Mouse (Mus musculus) heart, embryonic 13.5 days (tissue): ENCODE results near the gene Nek3. TPM values are rescaled to one million over a fixed set of nuclear protein-coding genes. Genes with fewer than 3 reads are reported as not detected.
"Not testable (repeated sequence)": the region's sequence is repeated elsewhere in the genome, so short reads cannot be mapped to it uniquely, and the experiment has no call there.

Source experiments
- ATAC-seq: fragments of 200-750 bp; cut with Nextera tagmentation; 2 replicates; pipeline ENCODE4 v1.8.0; 2017; ENCODE audit warnings: moderate TSS enrichment; ENCODE audit not compliant: insufficient number of reproducible peaks, low FRiP score, low TSS enrichment; ENCODE audit errors: extremely low read depth
- H3K27ac ChIP-seq: fragments of 300-500 bp; sonication (generic); replicated peaks from 2 replicates; pipeline ENCODE4 v1.5.1; 2015; ENCODE audit warnings: moderate library complexity, mild to moderate bottlenecking, inconsistent platforms
- H3K27me3 ChIP-seq: fragments of 300-500 bp; sonication (generic); replicated peaks from 2 replicates; pipeline ENCODE4 v1.6.1; 2015; ENCODE audit warnings: mild to moderate bottlenecking, inconsistent platforms
- H3K36me3 ChIP-seq: fragments of 300-500 bp; sonication (generic); 2 replicates; pipeline ENCODE4 v1.6.1; 2015; ENCODE audit warnings: mild to moderate bottlenecking, inconsistent platforms
- H3K4me1 ChIP-seq: fragments of 300-500 bp; sonication (generic); 2 replicates; pipeline ENCODE4 v1.6.1; 2015; ENCODE audit warnings: inconsistent platforms
- H3K4me2 ChIP-seq: fragments of 300-500 bp; sonication (generic); 2 replicates; pipeline ENCODE4 v1.6.1; 2015; ENCODE audit warnings: inconsistent platforms, mild to moderate bottlenecking, moderate library complexity
- H3K4me3 ChIP-seq: fragments of 300-500 bp; sonication (generic); 2 replicates; pipeline ENCODE4 v1.5.1; 2015; ENCODE audit warnings: moderate library complexity, mild to moderate bottlenecking, inconsistent platforms
- H3K9ac ChIP-seq: fragments of 300-500 bp; sonication (generic); 2 replicates; pipeline ENCODE4 v1.6.1; 2015; ENCODE audit warnings: inconsistent platforms, mild to moderate bottlenecking, moderate library complexity
- H3K9me3 ChIP-seq: fragments of 300-500 bp; sonication (generic); 2 replicates; pipeline ENCODE4 v1.6.1; 2016; ENCODE audit warnings: inconsistent platforms
- WGBS: fragments of 180-500 bp; shearing (Covaris S2); methylation state at CpG from one replicate; pipeline ENCODE4 v1.1.7; 2015; ENCODE audit warnings: mixed read lengths; 5-methylcytosine and 5-hydroxymethylcytosine counted together
- polyA plus RNA-seq: library from polyadenylated mRNA; unstranded; fragments of >200 nt; fragmentation: Nextera tagmentation; extraction: Ambion mirVana; gene quantifications from 2 replicates; pipeline ENCODE4 v1.2.1, GENCODE M21; 2015

Nek3 gene
- polyA plus RNA-seq, 1 experiment from 2014 or later: 4.9 TPM

DNA sequence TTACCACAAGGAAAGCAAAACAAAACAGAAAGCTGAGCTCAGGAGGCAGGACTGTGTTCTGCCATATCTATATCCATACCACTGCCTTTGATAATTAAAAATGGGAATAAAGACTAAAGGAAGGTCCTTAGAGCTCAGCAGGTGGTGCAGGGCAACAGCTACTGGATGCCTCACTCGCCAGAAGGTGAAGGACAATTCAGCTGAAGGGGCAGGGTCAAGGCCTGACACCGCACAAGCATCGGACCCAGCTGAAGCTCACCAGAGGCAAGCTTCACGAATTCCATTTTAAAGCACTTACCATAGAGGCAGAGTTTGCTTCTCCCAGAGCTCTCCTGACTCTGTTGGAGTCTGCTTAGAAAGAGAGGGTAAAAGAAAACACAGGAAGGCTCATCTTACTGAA is 23.6 kb downstream of the Nek3 start:
- Histone ChIP-seq H3K9ac (no peak overlapping the region), H3K4me2 (no peak overlapping the region), H3K36me3 (peaks cover 29% of the 10 kb centered on the region), H3K4me3 (no peak overlapping the region), H3K9me3 (no peaks in the 10 kb centered on the region), H3K27ac (no peak overlapping the region), H3K27me3 (no peaks in the 10 kb centered on the region), H3K4me1 (peaks cover 18% of the 10 kb centered on the region)
- ATAC-seq: no peak
- 75% methylated on average over 4 of the region's 4 CpGs for WGBS

DNA sequence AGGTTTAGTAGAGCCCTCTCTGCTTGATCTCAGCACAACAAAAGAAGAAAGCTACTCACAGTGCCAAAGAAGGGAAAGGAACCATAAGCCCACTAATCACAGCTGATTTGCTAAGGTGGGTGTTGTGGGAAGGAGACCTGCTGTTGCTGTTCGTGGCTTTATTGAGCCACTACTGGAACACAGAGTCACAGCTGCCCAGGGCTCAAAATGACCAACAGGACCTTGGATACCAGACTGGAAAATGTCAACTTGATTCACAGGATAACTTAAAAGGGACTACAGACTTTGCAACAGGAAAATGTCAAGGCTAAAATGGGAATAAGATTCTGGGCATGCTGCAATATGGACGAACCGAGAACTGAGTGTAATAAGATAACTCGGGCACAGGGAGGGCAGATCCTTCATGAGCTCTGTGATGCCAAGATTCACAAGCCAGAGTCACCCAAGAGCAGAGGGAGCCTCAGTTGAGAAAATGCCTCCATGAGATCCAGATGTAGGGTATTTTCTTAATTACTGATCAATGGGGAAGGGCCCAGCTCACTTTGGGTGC is 24.3 kb downstream of the Nek3 start:
- Histone ChIP-seq H3K4me1 (peaks cover 18% of the 10 kb centered on the region), H3K9ac (no peak overlapping the region), H3K4me3 (no peak overlapping the region), H3K27ac (no peak overlapping the region), H3K9me3 (no peaks in the 10 kb centered on the region), H3K27me3 (no peaks in the 10 kb centered on the region), H3K36me3 (peaks cover 24% of the 10 kb centered on the region; the same call in 1 of the 2 replicates), H3K4me2 (no peak overlapping the region)
- ATAC-seq: no peak
- 74% methylated on average over 4 of the region's 4 CpGs for WGBS

DNA sequence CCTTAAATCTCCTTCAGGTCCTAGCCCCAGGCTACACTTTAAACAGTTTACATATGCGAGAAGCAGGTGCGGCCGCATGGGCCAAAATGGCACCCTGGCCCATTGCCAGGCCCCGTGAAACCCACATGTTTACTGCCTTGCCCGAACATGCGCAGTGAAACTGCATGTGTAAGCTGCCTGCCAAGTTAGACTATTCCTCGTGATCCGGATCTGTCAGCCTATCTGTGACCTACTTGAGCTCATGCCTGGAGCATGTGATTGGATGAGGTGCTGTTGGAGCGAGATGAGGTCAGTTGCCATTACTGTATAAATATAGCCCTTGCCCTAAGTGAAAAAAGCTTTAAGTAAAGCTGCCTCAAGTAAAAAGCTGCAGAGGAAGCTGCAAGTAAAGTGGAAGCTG is 29.8 kb downstream of the Nek3 start:
- not testable (repeated sequence) for ATAC-seq, H3K4me3 ChIP-seq, H3K4me2 ChIP-seq, H3K27me3 ChIP-seq, H3K9me3 ChIP-seq, H3K4me1 ChIP-seq, H3K9ac ChIP-seq
- Histone ChIP-seq H3K27ac (peak overlapping the region; percentile 48; the same call in 1 of the 2 replicates), H3K36me3 (peaks cover 23% of the 10 kb centered on the region; the same call in 1 of the 2 replicates)
- WGBS: 74% methylated on average over 9 of the region's 9 CpGs

DNA sequence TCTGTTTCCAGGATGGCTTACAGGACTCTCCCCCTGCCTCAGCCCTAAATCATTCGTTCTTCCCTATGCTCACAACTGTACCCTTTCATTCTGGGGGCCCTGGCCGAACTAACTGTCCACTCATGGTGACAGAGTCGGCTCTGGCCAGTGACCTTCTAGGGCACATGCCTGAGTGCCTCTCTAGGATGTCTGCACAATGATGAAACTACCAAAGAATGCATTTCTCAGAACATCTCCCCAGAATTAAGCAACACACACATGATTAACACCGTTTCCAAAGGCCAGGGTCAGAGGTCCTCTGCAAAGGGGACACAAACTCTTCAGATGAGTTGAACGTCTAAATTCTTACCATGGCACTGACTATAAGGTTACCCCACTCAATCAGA is 31.5 kb downstream of the Nek3 start:
- no peak for ATAC-seq
- Histone ChIP-seq H3K9me3 (no peaks in the 10 kb centered on the region), H3K27me3 (no peaks in the 10 kb centered on the region), H3K9ac (no peak overlapping the region), H3K4me1 (0 out of 2 replicates have a peak, but pooled peaks cover 3% of the 10 kb centered on the region), H3K4me2 (no peak overlapping the region), H3K36me3 (peaks cover 23% of the 10 kb centered on the region), H3K27ac (no peak overlapping the region), H3K4me3 (no peak overlapping the region)
- WGBS: 78% methylated on average over 5 of the region's 5 CpGs

DNA sequence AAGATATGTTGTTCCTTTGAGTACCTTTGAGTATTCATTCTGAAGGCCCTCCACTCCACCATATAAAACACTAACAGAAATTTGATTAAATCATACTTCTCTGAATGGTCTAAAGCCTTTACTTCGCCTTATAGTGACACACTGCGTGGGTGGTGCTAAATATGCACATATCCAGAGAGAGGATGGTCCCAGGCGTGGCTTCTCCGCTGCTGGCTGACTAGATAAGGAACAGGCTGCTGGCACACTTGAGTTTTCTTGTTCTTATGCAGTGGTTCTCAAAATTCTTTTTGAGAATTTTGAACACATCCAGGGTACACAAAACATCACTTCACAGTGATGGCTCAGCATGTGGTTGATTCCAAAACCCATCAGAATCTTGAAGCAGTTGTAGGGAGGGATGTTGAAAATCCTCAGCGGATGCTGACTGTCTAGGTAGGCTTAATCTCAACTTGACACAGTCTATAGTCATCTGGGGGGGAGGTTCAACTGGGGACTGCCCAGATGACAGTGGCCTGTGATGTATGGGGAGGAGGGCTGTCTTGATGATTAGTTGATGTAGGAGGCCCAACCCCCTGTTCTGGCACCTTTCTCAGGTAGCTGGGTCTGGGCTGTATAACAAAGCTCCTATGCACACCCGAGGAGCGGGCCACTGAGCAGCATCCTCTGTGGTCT is 32.0 kb downstream of the Nek3 start:
- Histone ChIP-seq H3K27ac (no peak overlapping the region), H3K4me1 (0 out of 2 replicates have a peak, but pooled peaks cover 3% of the 10 kb centered on the region), H3K9ac (no peak overlapping the region), H3K4me2 (no peak overlapping the region), H3K36me3 (peaks cover 26% of the 10 kb centered on the region), H3K27me3 (no peaks in the 10 kb centered on the region), H3K4me3 (no peak overlapping the region), H3K9me3 (no peaks in the 10 kb centered on the region)
- WGBS: 76% methylated on average over 7 of the region's 7 CpGs
- no peak for ATAC-seq

DNA sequence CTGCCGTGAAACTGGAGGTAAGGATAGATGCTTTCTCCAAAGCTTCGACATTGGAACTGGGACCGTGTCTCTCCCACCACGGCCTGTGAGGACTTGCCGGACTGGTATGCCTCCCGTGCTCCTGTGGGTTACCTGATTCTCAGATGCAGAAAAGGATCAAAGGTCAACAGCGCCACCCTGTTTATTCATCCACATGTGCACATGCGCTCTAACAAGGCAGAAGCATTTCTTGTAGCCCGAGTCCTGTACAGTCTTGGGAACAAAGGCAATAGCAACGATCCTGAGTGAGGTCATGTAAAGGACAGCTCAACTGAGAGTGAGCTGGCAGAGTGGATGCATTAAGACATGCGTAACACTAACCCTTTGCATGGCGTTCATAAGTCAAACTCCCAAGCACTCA is 34.2 kb downstream of the Nek3 start:
- Histone ChIP-seq H3K9ac (no peak overlapping the region), H3K36me3 (peaks cover 48% of the 10 kb centered on the region), H3K4me2 (no peak overlapping the region), H3K9me3 (no peaks in the 10 kb centered on the region), H3K4me3 (no peak overlapping the region), H3K4me1 (0 out of 2 replicates have a peak, but pooled peaks cover 3% of the 10 kb centered on the region), H3K27me3 (no peaks in the 10 kb centered on the region), H3K27ac (no peak overlapping the region)
- 79% methylated on average over 12 of the region's 12 CpGs for WGBS
- no peak for ATAC-seq

DNA sequence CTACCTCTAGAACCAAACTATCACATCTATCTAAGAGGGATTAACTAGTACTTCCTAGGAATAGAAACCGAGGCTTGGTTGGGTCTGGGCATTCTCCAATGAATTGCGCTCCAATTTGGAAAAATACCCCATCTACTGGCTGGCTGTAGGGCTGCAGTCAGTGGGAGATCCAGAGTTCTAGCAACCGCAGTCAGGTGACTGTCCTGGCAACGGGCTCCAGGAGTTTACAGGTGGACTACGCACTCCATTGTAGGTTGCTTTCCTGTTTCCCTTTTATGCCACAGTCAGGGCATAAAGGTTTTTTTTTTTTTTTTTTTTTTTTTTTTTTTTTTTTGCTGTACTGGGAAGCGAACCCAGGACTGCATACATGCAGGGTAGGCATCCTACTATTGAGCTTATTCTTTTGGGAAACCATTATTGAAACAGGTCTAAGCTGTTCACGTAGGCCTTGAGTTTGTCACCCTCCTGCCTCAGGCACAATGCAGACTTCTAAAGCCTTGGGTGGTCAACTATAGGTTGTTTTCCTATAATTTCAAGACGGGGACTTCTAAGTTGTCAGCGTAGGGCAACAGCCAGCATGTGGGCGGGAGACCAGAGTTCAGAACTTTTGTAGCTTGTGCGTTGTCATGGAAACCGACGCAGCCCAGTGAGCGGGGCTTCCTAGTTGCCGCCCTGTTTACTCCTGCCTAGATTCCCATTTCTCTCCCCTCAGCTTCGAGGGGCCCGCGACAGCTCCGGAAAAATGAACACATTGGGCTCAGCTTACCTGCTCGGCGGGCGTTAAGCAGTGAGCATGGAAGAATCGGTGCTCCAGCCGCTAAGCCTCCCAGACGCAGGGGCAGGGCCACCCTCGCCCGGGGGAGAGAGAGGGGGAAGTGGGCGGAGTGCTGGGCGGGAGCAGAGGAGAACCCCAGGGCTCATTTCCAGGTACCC is 41.7 kb downstream of the Nek3 start, which contains the start of gene Nek5:
Nek5 (minus strand) TSS at position 834 of the 933 bp plus-strand sequence.
- ATAC-seq: no peak
- Histone ChIP-seq H3K36me3 (peaks cover 32% of the 10 kb centered on the region), H3K4me3 (peak within 1 kb of the TSS; percentile 63), H3K27ac (no peak within 1 kb of the TSS), H3K9ac (peak within 1 kb of the TSS; percentile 76), H3K9me3 (no peaks in the 10 kb centered on the region), H3K4me1 (peaks cover 6% of the 10 kb centered on the region), H3K27me3 (no peaks in the 10 kb centered on the region), H3K4me2 (peak within 1 kb of the TSS; percentile 90)
- 2% methylated on average over 29 of the region's 29 CpGs for WGBS

DNA sequence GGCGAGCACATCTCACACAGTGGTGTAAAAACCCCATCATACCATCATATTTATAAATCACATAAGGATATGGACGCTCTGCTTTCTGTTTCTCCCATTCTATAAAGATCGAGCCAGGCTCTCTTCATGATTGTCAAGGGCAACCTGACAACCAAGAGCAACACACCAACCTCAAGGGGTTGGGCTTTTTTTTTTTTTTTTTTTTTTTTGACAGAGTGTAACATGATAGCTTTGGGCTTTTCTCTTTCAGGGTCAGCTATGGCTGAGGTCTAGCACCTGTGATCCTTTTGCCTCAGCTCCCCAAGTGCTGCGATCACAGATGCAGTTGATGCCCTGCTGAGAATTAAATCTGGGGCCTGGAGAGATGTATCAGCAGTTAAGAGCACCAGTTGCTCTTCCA is 59.2 kb downstream of the Nek3 start:
- 70% methylated on average over 4 of the region's 4 CpGs for WGBS
- H3K9me3 ChIP-seq: no peaks in the 10 kb centered on the region
- H3K4me1 ChIP-seq: no peaks in the 10 kb centered on the region
- no peak overlapping the region for H3K4me2 ChIP-seq
- H3K4me3 ChIP-seq: no peak overlapping the region
- H3K36me3 ChIP-seq: no peaks in the 10 kb centered on the region
- H3K27me3 ChIP-seq: no peaks in the 10 kb centered on the region
- H3K27ac ChIP-seq: no peak overlapping the region
- no peak overlapping the region for H3K9ac ChIP-seq
- no peak for ATAC-seq

DNA sequence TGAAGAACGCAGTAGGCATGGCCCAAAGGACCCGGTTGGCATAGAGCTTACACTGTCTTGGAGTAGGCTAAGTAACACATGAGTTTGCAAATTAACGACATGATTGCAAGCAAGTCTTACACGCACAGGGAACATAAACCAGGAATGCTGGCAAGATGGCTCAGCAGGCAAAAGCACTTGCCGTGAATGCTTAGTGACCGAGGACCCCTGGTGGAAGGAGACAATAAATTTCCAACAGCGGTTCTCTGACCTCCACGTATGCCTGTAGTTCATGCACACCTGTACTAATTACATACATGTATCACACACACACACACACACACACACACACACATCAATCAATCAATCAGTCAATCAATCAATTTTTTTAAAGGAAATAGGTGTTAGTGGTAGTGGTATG is 74.7 kb downstream of the Nek3 start:
- no peaks in the 10 kb centered on the region for H3K36me3 ChIP-seq
- H3K4me2 ChIP-seq: no peak overlapping the region
- no peak for ATAC-seq
- no peaks in the 10 kb centered on the region for H3K9me3 ChIP-seq
- no peak overlapping the region for H3K4me3 ChIP-seq
- H3K4me1 ChIP-seq: no peaks in the 10 kb centered on the region
- WGBS: 43% methylated on average over 8 of the region's 8 CpGs
- no peaks in the 10 kb centered on the region for H3K27me3 ChIP-seq
- H3K27ac ChIP-seq: no peak overlapping the region
- H3K9ac ChIP-seq: no peak overlapping the region

DNA sequence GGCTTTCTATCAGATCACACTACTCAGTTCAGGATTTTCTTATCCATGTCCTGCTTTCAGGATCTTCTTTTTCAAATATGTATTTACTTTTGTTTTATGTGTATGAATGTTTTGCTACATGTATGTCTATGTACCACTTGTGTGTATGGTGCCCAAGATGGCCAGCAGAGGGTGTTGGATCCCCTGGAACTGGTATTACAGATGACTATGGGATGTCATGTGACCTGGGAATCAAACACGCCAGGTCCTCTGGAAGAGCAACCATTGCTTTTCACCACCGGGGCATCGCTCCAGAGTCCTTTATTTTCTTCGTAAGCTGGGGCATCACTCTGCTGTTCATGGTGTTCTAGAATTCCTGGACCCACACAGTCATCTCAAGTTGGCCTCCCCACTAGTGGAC is 77.0 kb downstream of the Nek3 start:
- ATAC-seq: no peak
- Histone ChIP-seq H3K4me1 (no peaks in the 10 kb centered on the region), H3K4me3 (no peak overlapping the region), H3K9ac (no peak overlapping the region), H3K27ac (no peak overlapping the region), H3K27me3 (no peaks in the 10 kb centered on the region), H3K36me3 (no peaks in the 10 kb centered on the region), H3K4me2 (no peak overlapping the region), H3K9me3 (no peaks in the 10 kb centered on the region)
- 90% methylated on average over 4 of the region's 4 CpGs for WGBS

DNA sequence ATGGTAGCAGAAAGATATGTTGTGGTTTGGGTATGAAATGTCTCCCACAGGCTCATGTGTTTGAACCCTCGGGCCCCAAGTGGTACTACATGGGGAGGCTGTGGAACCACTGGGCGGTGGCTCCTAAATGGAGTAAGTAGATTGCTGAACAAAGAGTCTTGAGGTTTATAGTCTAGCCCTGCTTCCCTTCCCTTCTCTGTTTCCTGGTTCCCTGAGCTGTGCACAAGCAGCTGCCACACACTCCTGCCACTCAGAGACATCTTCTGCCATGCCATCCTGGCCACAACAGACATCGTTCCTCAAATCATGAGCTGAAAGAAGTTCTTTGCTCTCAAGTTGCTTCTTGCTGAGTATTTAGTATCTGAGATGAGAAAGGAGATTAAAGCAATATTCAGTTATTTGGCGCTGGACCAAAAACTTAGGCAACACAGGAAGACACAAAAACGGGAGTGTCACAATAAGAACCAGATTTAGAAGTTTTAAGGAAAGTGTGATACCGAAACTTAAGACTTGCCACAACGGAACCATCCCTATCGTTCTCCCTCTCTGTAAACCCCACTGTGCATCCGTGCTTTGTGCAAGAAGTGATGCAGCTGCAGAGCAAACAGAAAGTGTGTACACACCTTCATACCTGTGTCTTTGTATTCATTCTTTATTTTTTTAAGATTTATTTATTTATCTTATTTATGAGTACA is 86.8 kb downstream of the Nek3 start:
- Histone ChIP-seq H3K27ac (no peak overlapping the region), H3K9ac (no peak overlapping the region), H3K9me3 (no peaks in the 10 kb centered on the region), H3K4me1 (peaks cover 3% of the 10 kb centered on the region), H3K27me3 (no peaks in the 10 kb centered on the region), H3K4me3 (no peak overlapping the region), H3K4me2 (no peak overlapping the region), H3K36me3 (no peaks in the 10 kb centered on the region)
- no peak for ATAC-seq
- 77% methylated on average over 9 of the region's 9 CpGs for WGBS
